Mouse (Mus musculus) kidney, embryonic 16.5 days (tissue): ENCODE measurements at regions not wholly inside any gene's neighbourhood (a gene's known extent, or its start where the extent isn't known, plus 50 kb on each side); places are given as distances from the start of the nearest gene placed in this dataset.

Experiments
- ATAC-seq: fragments of 200-750 bp; cut with Nextera tagmentation; 2 replicates; pipeline ENCODE4 v1.8.0; 2017; ENCODE audit warnings: moderate TSS enrichment; ENCODE audit not compliant: low FRiP score, low TSS enrichment
- H3K27ac ChIP-seq: fragments of 300-500 bp; sonication (generic); 2 replicates; pipeline ENCODE4 v1.5.1; 2014; ENCODE audit warnings: low read length
- H3K27me3 ChIP-seq: fragments of 300-500 bp; sonication (generic); 2 replicates; pipeline ENCODE4 v1.6.1; 2014; ENCODE audit warnings: low read length, control low read depth, mixed read lengths; ENCODE audit not compliant: insufficient read depth
- H3K36me3 ChIP-seq: fragments of 300-500 bp; sonication (generic); 2 replicates; pipeline ENCODE4 v1.6.1; 2014; ENCODE audit warnings: low read length, control low read depth, mixed read lengths; ENCODE audit not compliant: insufficient read depth
- H3K4me1 ChIP-seq: fragments of 300-500 bp; sonication (generic); 2 replicates; pipeline ENCODE4 v1.6.1; 2014; ENCODE audit warnings: low read length, control low read depth, mixed read lengths; ENCODE audit not compliant: insufficient read depth
- H3K4me2 ChIP-seq: fragments of 300-500 bp; sonication (generic); replicated peaks from 2 replicates; pipeline ENCODE4 v1.6.1; 2014; ENCODE audit warnings: low read depth, low read length
- H3K4me3 ChIP-seq: fragments of 300-500 bp; sonication (generic); 2 replicates; pipeline ENCODE4 v1.5.1; 2014; ENCODE audit warnings: mild to moderate bottlenecking, low read length
- H3K9ac ChIP-seq: fragments of 300-500 bp; sonication (generic); replicated peaks from 2 replicates; pipeline ENCODE4 v1.6.1; 2014; ENCODE audit warnings: low read length
- H3K9me3 ChIP-seq: fragments of 300-500 bp; sonication (generic); 2 replicates; pipeline ENCODE4 v1.6.1; 2016; ENCODE audit warnings: low read length, control low read depth
- WGBS: fragments of 180-500 bp; shearing (Covaris S2); extraction: QIAGEN DNeasy Blood & Tissue Kit; methylation state at CpG from one replicate; pipeline ENCODE4 v1.1.7; 2014; 5-methylcytosine and 5-hydroxymethylcytosine counted together

GRCm38 (mm10) chr16:49330725-49331386 lies 273.6 kb downstream of the Myh15 start:
- H3K27ac ChIP-seq = no peak overlapping the region
- 84% methylated on average over 5 of the region's 5 CpGs for WGBS
- H3K9me3 ChIP-seq = no peaks in the 10 kb centered on the region
- H3K36me3 ChIP-seq = no peaks in the 10 kb centered on the region
- H3K4me2 ChIP-seq = no peak overlapping the region
- no peak for ATAC-seq
- no peak overlapping the region for H3K9ac ChIP-seq
- H3K4me1 ChIP-seq = peaks cover 6% of the 10 kb centered on the region; the same call in 1 of the 2 replicates
- H3K4me3 ChIP-seq = no peak overlapping the region
- no peaks in the 10 kb centered on the region for H3K27me3 ChIP-seq

- peak; percentile 23; the same call in 1 of the 2 replicates for ATAC-seq
- Histone ChIP-seq H3K4me1 (peaks cover 6% of the 10 kb centered on the region; the same call in 1 of the 2 replicates), H3K9me3 (no peaks in the 10 kb centered on the region), H3K36me3 (no peaks in the 10 kb centered on the region), H3K9ac (no peak overlapping the region), H3K4me3 (no peak overlapping the region), H3K4me2 (no peak overlapping the region), H3K27me3 (no peaks in the 10 kb centered on the region), H3K27ac (no peak overlapping the region)
- WGBS = 31% methylated on average over 4 of the region's 5 CpGs
Measured at GRCm38 (mm10) chr16:49332107-49332722, 274.9 kb downstream of the Myh15 start.

GRCm38 (mm10) chr16:49335916-49336315 lies 278.6 kb downstream of the Myh15 start:
- Histone ChIP-seq H3K4me2 (no peak overlapping the region), H3K27me3 (no peaks in the 10 kb centered on the region), H3K27ac (no peak overlapping the region), H3K4me1 (peaks cover 6% of the 10 kb centered on the region; the same call in 1 of the 2 replicates), H3K36me3 (no peaks in the 10 kb centered on the region), H3K9ac (no peak overlapping the region), H3K9me3 (no peaks in the 10 kb centered on the region), H3K4me3 (no peak overlapping the region)
- WGBS = 29% methylated on average over 2 of the region's 2 CpGs
- no peak for ATAC-seq

- Histone ChIP-seq H3K4me3 (no peak overlapping the region), H3K36me3 (no peaks in the 10 kb centered on the region), H3K9me3 (no peaks in the 10 kb centered on the region), H3K9ac (no peak overlapping the region), H3K27me3 (no peaks in the 10 kb centered on the region), H3K4me2 (no peak overlapping the region), H3K27ac (no peak overlapping the region), H3K4me1 (no peaks in the 10 kb centered on the region)
- 72% methylated on average over 1 of the region's 1 CpGs for WGBS
- ATAC-seq = no peak
Measured at GRCm38 (mm10) chr16:49337948-49338347, 280.7 kb downstream of the Myh15 start.

- 88% methylated on average over 3 of the region's 3 CpGs for WGBS
- no peak for ATAC-seq
Measured at GRCm38 (mm10) chr16:49358404-49358803, 301.1 kb downstream of the Myh15 start.

GRCm38 (mm10) chr16:49361731-49362130 lies 304.4 kb downstream of the Myh15 start:
- no peak for ATAC-seq
- Histone ChIP-seq H3K4me1 (no peaks in the 10 kb centered on the region), H3K27me3 (no peaks in the 10 kb centered on the region), H3K9ac (no peak overlapping the region), H3K36me3 (no peaks in the 10 kb centered on the region), H3K4me2 (no peak overlapping the region), H3K27ac (no peak overlapping the region), H3K9me3 (no peaks in the 10 kb centered on the region), H3K4me3 (no peak overlapping the region)
- WGBS = 93% methylated on average over 1 of the region's 1 CpGs

More at GRCm38 (mm10) chr16:49358404-49358803, 301.1 kb downstream of the Myh15 start:
- no peaks in the 10 kb centered on the region for H3K4me1 ChIP-seq
- no peak overlapping the region for H3K4me3 ChIP-seq
- H3K27me3 ChIP-seq = no peaks in the 10 kb centered on the region
- no peak overlapping the region for H3K27ac ChIP-seq
- no peak overlapping the region for H3K9ac ChIP-seq
- H3K36me3 ChIP-seq = no peaks in the 10 kb centered on the region
- no peaks in the 10 kb centered on the region for H3K9me3 ChIP-seq
- H3K4me2 ChIP-seq = no peak overlapping the region

- Histone ChIP-seq H3K4me1 (no peaks in the 10 kb centered on the region), H3K4me2 (no peak overlapping the region), H3K4me3 (no peak overlapping the region), H3K27ac (no peak overlapping the region), H3K9ac (no peak overlapping the region), H3K9me3 (no peaks in the 10 kb centered on the region), H3K36me3 (no peaks in the 10 kb centered on the region), H3K27me3 (no peaks in the 10 kb centered on the region)
- ATAC-seq = no peak
- 81% methylated on average over 9 of the region's 9 CpGs for WGBS
Measured at GRCm38 (mm10) chr16:49369450-49369849, 312.2 kb downstream of the Myh15 start.

- no peak overlapping the region for H3K27ac ChIP-seq
- no peak overlapping the region for H3K4me3 ChIP-seq
- 75% methylated on average over 4 of the region's 4 CpGs for WGBS
- no peak for ATAC-seq
- H3K4me2 ChIP-seq = no peak overlapping the region
- no peak overlapping the region for H3K9ac ChIP-seq
- no peaks in the 10 kb centered on the region for H3K27me3 ChIP-seq
- no peaks in the 10 kb centered on the region for H3K9me3 ChIP-seq
- H3K36me3 ChIP-seq = no peaks in the 10 kb centered on the region
- no peaks in the 10 kb centered on the region for H3K4me1 ChIP-seq
Measured at GRCm38 (mm10) chr16:49375108-49375507, 317.8 kb downstream of the Myh15 start.

GRCm38 (mm10) chr16:49378917-49379473 lies 320.0 kb upstream of the Ift57 start:
- no peak for ATAC-seq
- H3K9me3 ChIP-seq = no peaks in the 10 kb centered on the region
- no peaks in the 10 kb centered on the region for H3K36me3 ChIP-seq
- no peak overlapping the region for H3K4me3 ChIP-seq
- no peaks in the 10 kb centered on the region for H3K4me1 ChIP-seq
- no peak overlapping the region for H3K27ac ChIP-seq
- H3K4me2 ChIP-seq = no peak overlapping the region
- no peaks in the 10 kb centered on the region for H3K27me3 ChIP-seq
- H3K9ac ChIP-seq = no peak overlapping the region

- H3K4me1 ChIP-seq = no peaks in the 10 kb centered on the region
- no peak overlapping the region for H3K4me3 ChIP-seq
- no peak overlapping the region for H3K9ac ChIP-seq
- H3K4me2 ChIP-seq = no peak overlapping the region
- no peaks in the 10 kb centered on the region for H3K27me3 ChIP-seq
- ATAC-seq = no peak
- 16% methylated on average over 4 of the region's 4 CpGs for WGBS
- no peaks in the 10 kb centered on the region for H3K9me3 ChIP-seq
- H3K36me3 ChIP-seq = no peaks in the 10 kb centered on the region
- H3K27ac ChIP-seq = no peak overlapping the region
Measured at GRCm38 (mm10) chr16:49388135-49388534, 310.9 kb upstream of the Ift57 start.
